Mouse (Mus musculus): ENCODE results near the gene Tmem40.

DNA sequence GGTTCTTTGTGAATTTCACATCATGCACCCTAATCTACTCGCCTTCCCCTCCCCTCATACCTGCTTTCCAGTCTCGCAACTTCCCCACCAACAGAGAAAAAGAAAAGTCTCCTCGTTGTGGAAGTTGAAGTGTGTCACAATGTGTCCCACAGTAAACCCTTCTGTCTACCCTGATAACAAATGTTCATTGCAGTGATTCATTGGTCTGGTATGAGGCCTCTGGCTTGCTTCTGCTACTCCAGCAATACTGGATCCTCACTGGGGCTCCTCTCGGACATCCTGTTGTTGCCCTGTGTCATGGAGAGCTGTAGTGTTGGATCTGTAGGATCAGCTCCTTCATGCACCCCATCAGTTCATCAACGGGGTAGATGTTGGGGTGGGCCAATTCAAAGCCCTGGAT lies 40.0 kb downstream of the Tmem40 start:
- TF ChIP-seq EP300 (optimal IDR thresholded peaks at IDR 0.05): no peak
- no peak for TF ChIP-seq CTCF (IDR thresholded peaks at IDR 0.05; ENCODE audit: low read depth)

Measured in stomach, postnatal 0 days (tissue).